Mouse (Mus musculus) T-helper 2 cell (primary cell): ENCODE results near the gene Wasf1.

Experiments used
- in situ Hi-C: fragments of 300-600 bp; cut with MboI, MseI; formaldehyde crosslinking; loops from one replicate; pipeline ENCODE4 v1.15.1; 2025; ENCODE audit warnings: high pct_unique_total_duplicates

The Wasf1 gene

GRCm38 (mm10) chr10:40887316-40887715 lies 4.0 kb downstream of the Wasf1 start:
- in situ Hi-C loops: loop anchor here (25.0 kb wide), 1 partner anchor 625 kb away; the partner anchor contains the start of gene Gtf3c6

GRCm38 (mm10) chr10:40889146-40889545 lies 5.9 kb downstream of the Wasf1 start:
- in situ Hi-C loops: loop anchor here (25.0 kb wide), 1 partner anchor 627 kb away; the partner anchor contains the start of gene Gtf3c6

- in situ Hi-C loops: loop anchor here (25.0 kb wide), 1 partner anchor 633 kb away; the partner anchor contains the start of gene Gtf3c6
Measured at GRCm38 (mm10) chr10:40895765-40896164, 12.5 kb downstream of the Wasf1 start.

GRCm38 (mm10) chr10:40896656-40897055 lies 13.4 kb downstream of the Wasf1 start:
- in situ Hi-C loops: loop anchor here (25.0 kb wide), 1 partner anchor 634 kb away; the partner anchor contains the start of gene Gtf3c6

- in situ Hi-C loops: no loop called here
Measured at GRCm38 (mm10) chr10:40901786-40902185, 18.5 kb downstream of the Wasf1 start.

GRCm38 (mm10) chr10:40906131-40906530 lies 22.9 kb downstream of the Wasf1 start:
- in situ Hi-C loops: no loop called here

- in situ Hi-C loops: no loop called here
Measured at GRCm38 (mm10) chr10:40906802-40907201, 23.5 kb downstream of the Wasf1 start.

GRCm38 (mm10) chr10:40908580-40908979 lies 25.3 kb downstream of the Wasf1 start:
- in situ Hi-C loops: no loop called here

- in situ Hi-C loops: no loop called here
Measured at GRCm38 (mm10) chr10:40910811-40911210, 27.5 kb downstream of the Wasf1 start.

GRCm38 (mm10) chr10:40915240-40915639 lies 32.0 kb downstream of the Wasf1 start:
- in situ Hi-C loops: no loop called here

- in situ Hi-C loops: no loop called here
Measured at GRCm38 (mm10) chr10:40918669-40919440, 35.6 kb downstream of the Wasf1 start.

GRCm38 (mm10) chr10:40919464-40919863 lies 36.2 kb downstream of the Wasf1 start:
- in situ Hi-C loops: no loop called here

GRCm38 (mm10) chr10:40932995-40933394 lies 49.7 kb downstream of the Wasf1 start:
- in situ Hi-C loops: loop anchor here (10.0 kb wide), 1 partner anchor 1802 kb away; no protein-coding TSS in a partner anchor

- in situ Hi-C loops: loop anchor here (10.0 kb wide), 1 partner anchor 1799 kb away; no protein-coding TSS in a partner anchor
Measured at GRCm38 (mm10) chr10:40936160-40936726, 53.0 kb downstream of the Wasf1 start.

- in situ Hi-C loops: loop anchor here (10.0 kb wide), 1 partner anchor 1797 kb away; no protein-coding TSS in a partner anchor
Measured at GRCm38 (mm10) chr10:40937569-40937968, 54.3 kb downstream of the Wasf1 start.

- in situ Hi-C loops: no loop called here
Measured at GRCm38 (mm10) chr10:40942688-40943087, 59.4 kb downstream of the Wasf1 start.

- in situ Hi-C loops: no loop called here
Measured at GRCm38 (mm10) chr10:40950176-40950575, 66.9 kb downstream of the Wasf1 start.

GRCm38 (mm10) chr10:40956206-40956605 lies 72.9 kb downstream of the Wasf1 start:
- in situ Hi-C loops: no loop called here

- in situ Hi-C loops: no loop called here
Measured at GRCm38 (mm10) chr10:40961365-40961764, 78.1 kb downstream of the Wasf1 start.

- in situ Hi-C loops: no loop called here
Measured at GRCm38 (mm10) chr10:40962008-40962407, 78.7 kb downstream of the Wasf1 start.

- in situ Hi-C loops: no loop called here
Measured at GRCm38 (mm10) chr10:40964546-40964945, 81.3 kb downstream of the Wasf1 start.

- in situ Hi-C loops: no loop called here
Measured at GRCm38 (mm10) chr10:40968551-40968950, 85.3 kb downstream of the Wasf1 start.
